Mouse (Mus musculus) urinary bladder, postnatal 4 days (tissue): ENCODE data around the gene Gm49325.

ENCODE experiments used
- DNase-seq, 2 experiments: peaks; one replicate each; pipeline ENCODE4 v3.0.0; 2021 to 2022; ENCODE audit warnings: low spot score in 2 of 2

Gm49325 gene

GRCm38 (mm10) chr10:77626036-77626435, 20.0 kb downstream of the Gm49325 start:
- no peak for DNase-seq

GRCm38 (mm10) chr10:77626591-77626990, 20.6 kb downstream of the Gm49325 start:
- no peak for DNase-seq

- DNase-seq = peak; percentile 66 to 77
Measured at GRCm38 (mm10) chr10:77627497-77627896, 21.5 kb downstream of the Gm49325 start.

- DNase-seq = no peak
Measured at GRCm38 (mm10) chr10:77629163-77629562, 23.2 kb downstream of the Gm49325 start.

GRCm38 (mm10) chr10:77629970-77630369, 24.0 kb downstream of the Gm49325 start:
- no peak for DNase-seq

- no peak for DNase-seq
Measured at GRCm38 (mm10) chr10:77634016-77634415, 28.0 kb downstream of the Gm49325 start.

- no peak for DNase-seq
Measured at GRCm38 (mm10) chr10:77634452-77635231, 28.6 kb downstream of the Gm49325 start.

- DNase-seq = no peak
Measured at GRCm38 (mm10) chr10:77636234-77636922, 30.4 kb downstream of the Gm49325 start.

- DNase-seq = no peak
Measured at GRCm38 (mm10) chr10:77638956-77639355, 33.0 kb downstream of the Gm49325 start.

GRCm38 (mm10) chr10:77643160-77643559, 37.2 kb downstream of the Gm49325 start:
- DNase-seq = no peak

GRCm38 (mm10) chr10:77645571-77645970, 39.6 kb downstream of the Gm49325 start:
- no peak for DNase-seq

GRCm38 (mm10) chr10:77647461-77647860, 41.5 kb downstream of the Gm49325 start:
- no peak for DNase-seq

GRCm38 (mm10) chr10:77647901-77648300, 41.9 kb downstream of the Gm49325 start:
- no peak for DNase-seq

GRCm38 (mm10) chr10:77652046-77652445, 46.0 kb downstream of the Gm49325 start:
- DNase-seq = no peak

GRCm38 (mm10) chr10:77658286-77658994, 52.4 kb downstream of the Gm49325 start:
- peak in 1 of 2 experiments; percentile 34 for DNase-seq

- no peak for DNase-seq
Measured at GRCm38 (mm10) chr10:77663949-77664665, 58.1 kb downstream of the Gm49325 start.

GRCm38 (mm10) chr10:77666342-77666741, 60.3 kb downstream of the Gm49325 start:
- no peak for DNase-seq

- DNase-seq = no peak
Measured at GRCm38 (mm10) chr10:77667402-77667801, 61.4 kb downstream of the Gm49325 start.

GRCm38 (mm10) chr10:77670710-77671109, 64.7 kb downstream of the Gm49325 start:
- no peak for DNase-seq

- no peak for DNase-seq
Measured at GRCm38 (mm10) chr10:77671519-77671918, 65.5 kb downstream of the Gm49325 start.

- DNase-seq = no peak
Measured at GRCm38 (mm10) chr10:77673765-77674164, 67.8 kb downstream of the Gm49325 start.

- no peak for DNase-seq
Measured at GRCm38 (mm10) chr10:77677562-77677961, 71.6 kb downstream of the Gm49325 start.
